Mouse (Mus musculus) midbrain, embryonic 10.5 days (tissue): ENCODE data around the gene Ascl2. TPM values are rescaled to one million over a fixed set of nuclear protein-coding genes. Genes with fewer than 3 reads are reported as not detected.

ENCODE experiments used
- DNase-seq: peaks from one replicate; pipeline ENCODE4 v3.0.0-alpha.2; 2017; ENCODE audit warnings: low spot score
- H3K27ac ChIP-seq: fragments of 300-500 bp; sonication (generic); replicated peaks from 2 replicates; pipeline ENCODE4 v1.5.1; 2016; ENCODE audit warnings: mild to moderate bottlenecking
- H3K27me3 ChIP-seq: fragments of 300-500 bp; sonication (generic); 2 replicates; pipeline ENCODE4 v1.6.1; 2016; ENCODE audit warnings: low read depth, mild to moderate bottlenecking; ENCODE audit not compliant: poor library complexity, severe bottlenecking
- H3K36me3 ChIP-seq: fragments of 300-500 bp; sonication (generic); 2 replicates; pipeline ENCODE4 v1.6.1; 2016; ENCODE audit warnings: mild to moderate bottlenecking, moderate library complexity
- H3K4me1 ChIP-seq: fragments of 300-500 bp; sonication (generic); 2 replicates; pipeline ENCODE4 v1.6.1; 2016
- H3K4me3 ChIP-seq: fragments of 300-500 bp; sonication (generic); 2 replicates; pipeline ENCODE4 v1.5.1; 2016; ENCODE audit warnings: mild to moderate bottlenecking, moderate library complexity
- H3K9me3 ChIP-seq: fragments of 300-500 bp; sonication (generic); replicated peaks from 2 replicates; pipeline ENCODE4 v1.6.1; 2016; ENCODE audit warnings: mild to moderate bottlenecking
- WGBS: fragments of 180-500 bp; shearing (Covaris S2); methylation state at CpG from one replicate; pipeline ENCODE4 v1.1.7; 2016; 5-methylcytosine and 5-hydroxymethylcytosine counted together
- polyA plus RNA-seq: library from polyadenylated mRNA; unstranded; fragments of >200 nt; fragmentation: Nextera tagmentation; extraction: Ambion mirVana; gene quantifications from 2 replicates; pipeline ENCODE4 v1.2.1, GENCODE M21; 2016

Ascl2 gene
- polyA plus RNA-seq, 1 experiment from 2014 or later = 0.70 TPM

DNA sequence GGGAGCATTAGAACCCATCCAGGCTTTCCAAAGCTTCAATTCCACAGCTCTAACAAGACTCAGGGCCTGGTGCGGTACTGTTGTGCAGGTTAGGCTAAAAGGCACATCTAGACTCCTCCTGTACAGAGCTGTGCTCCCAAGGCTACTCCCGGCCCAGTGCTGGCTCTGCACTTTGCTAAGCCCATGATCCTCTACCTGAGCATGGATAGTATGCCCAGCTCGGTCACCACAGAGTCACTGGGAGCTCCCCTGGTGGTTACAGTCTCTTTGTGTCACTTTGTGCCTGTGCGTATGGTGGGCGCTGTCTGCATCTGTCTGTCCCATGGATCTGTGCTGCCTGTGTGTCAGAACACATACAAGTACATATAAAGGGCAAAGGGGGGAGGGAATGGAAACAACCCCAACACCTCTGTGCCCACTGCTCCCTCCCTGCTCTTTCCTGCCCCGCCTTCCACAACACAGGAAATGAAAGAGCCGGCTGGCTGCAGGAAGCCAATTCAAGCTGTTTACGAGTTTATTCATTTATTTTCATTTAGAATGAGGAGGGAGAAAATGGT is 39.4 kb upstream of the Ascl2 start:
- 69% methylated on average over 8 of the region's 8 CpGs for WGBS
- H3K27ac ChIP-seq = peak overlapping the region; percentile 78
- DNase-seq = no peak
- no peaks in the 10 kb centered on the region for H3K9me3 ChIP-seq
- H3K4me1 ChIP-seq = peaks cover 24% of the 10 kb centered on the region
- H3K36me3 ChIP-seq = no peaks in the 10 kb centered on the region
- H3K4me3 ChIP-seq = no peak overlapping the region
- no peaks in the 10 kb centered on the region for H3K27me3 ChIP-seq

GRCm38 (mm10) chr7:143007599-143008369 is 38.7 kb upstream of the Ascl2 start:
- 44% methylated on average over 17 of the region's 17 CpGs for WGBS

GRCm38 (mm10) chr7:143006756-143007598 is 37.9 kb upstream of the Ascl2 start:
- peak overlapping the region; percentile 78 for H3K27ac ChIP-seq
- no peak for DNase-seq

More at GRCm38 (mm10) chr7:143007599-143008369, 38.7 kb upstream of the Ascl2 start:
- Histone ChIP-seq H3K36me3 (no peaks in the 10 kb centered on the region), H3K4me3 (0 out of 2 replicates have a peak overlapping the region, but pooled peaks have one; percentile 9), H3K27me3 (no peaks in the 10 kb centered on the region), H3K27ac (peak overlapping the region; percentile 78), H3K9me3 (no peaks in the 10 kb centered on the region), H3K4me1 (peaks cover 21% of the 10 kb centered on the region)
- DNase-seq = peak; percentile 89

DNA sequence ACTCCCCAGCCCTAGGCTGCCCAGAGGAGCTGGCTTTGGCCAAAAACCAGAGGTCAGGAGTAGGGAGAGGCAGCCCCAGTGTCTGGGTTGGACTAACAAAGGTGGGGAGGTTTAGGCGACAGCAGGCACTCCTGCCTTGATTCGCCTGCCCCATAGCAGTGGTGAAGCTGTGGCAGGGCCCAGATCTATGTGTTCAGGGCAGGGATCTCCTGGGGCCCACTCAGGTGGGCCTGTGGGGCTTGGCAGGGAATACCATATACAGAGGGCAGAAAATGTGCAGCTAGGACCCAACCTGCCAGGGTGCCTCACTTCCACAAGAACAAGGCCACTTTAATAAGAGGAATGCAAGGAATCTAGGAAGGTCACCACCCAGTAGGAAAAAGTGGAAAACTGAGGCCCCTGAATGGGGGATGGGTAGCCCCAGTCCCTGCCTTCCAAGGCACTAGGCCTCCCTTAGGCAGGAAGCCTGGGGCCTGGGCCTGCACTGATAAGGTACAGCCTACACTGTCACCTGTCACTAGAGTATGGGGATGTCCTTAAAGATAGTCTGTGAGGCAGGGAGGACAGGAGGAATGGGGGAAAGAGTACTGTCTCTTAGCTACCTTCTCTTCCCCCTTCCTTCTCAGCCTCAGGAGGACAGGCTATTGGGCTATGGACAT is 37.2 kb upstream of the Ascl2 start:
- WGBS = 79% methylated on average over 2 of the region's 2 CpGs

More at GRCm38 (mm10) chr7:143006756-143007598, 37.9 kb upstream of the Ascl2 start:
- WGBS = 87% methylated on average over 8 of the region's 8 CpGs
- Histone ChIP-seq H3K4me3 (0 out of 2 replicates have a peak overlapping the region, but pooled peaks have one; percentile 9), H3K9me3 (no peaks in the 10 kb centered on the region), H3K36me3 (no peaks in the 10 kb centered on the region), H3K4me1 (peaks cover 18% of the 10 kb centered on the region), H3K27me3 (no peaks in the 10 kb centered on the region)

DNA sequence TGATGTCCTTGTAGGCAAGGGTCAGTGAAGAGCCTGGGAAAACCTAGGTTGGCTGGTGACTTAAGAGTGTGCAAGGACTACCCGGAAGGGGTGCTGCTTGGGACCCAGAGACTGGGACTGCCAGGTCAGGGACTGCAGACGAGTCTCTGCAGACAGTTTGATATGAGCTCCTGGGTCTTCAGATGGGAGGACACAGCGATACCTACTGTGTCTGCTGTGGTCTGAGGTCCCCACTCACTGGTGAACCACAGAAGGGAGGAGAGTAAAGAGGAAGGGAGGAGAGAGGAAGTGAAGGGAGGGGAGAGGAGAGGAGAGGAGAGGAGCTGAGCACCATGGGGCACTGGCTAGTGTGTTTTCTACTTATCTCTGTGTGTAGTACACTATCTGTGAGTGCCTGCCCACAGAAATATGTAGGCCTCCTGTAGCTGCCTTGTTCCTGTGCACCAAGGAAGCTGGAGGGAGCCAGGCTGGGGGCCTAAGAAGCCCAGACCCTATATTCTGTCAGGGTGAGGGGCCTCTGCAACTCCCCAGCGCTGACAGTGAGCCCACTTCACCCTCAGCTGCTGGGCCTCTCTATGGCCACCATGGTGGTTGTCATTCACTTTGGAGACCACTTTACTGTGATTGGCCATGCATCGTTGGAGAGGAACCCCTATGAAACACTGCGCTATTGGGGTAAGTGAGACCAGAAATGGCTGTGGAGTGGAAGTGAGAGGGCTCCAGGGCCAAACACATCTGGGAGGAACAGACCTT is 36.5 kb upstream of the Ascl2 start:
- Histone ChIP-seq H3K4me3 (peak overlapping the region; percentile 11; the same call in 1 of the 2 replicates), H3K27me3 (no peaks in the 10 kb centered on the region), H3K4me1 (peaks cover 18% of the 10 kb centered on the region), H3K36me3 (no peaks in the 10 kb centered on the region), H3K9me3 (no peaks in the 10 kb centered on the region), H3K27ac (peak overlapping the region; percentile 38; the same call in 1 of the 2 replicates)
- DNase-seq = no peak
- 88% methylated on average over 6 of the region's 6 CpGs for WGBS

More for the DNA sequence above, 37.2 kb upstream of the Ascl2 start:
- no peaks in the 10 kb centered on the region for H3K27me3 ChIP-seq
- no peak for DNase-seq
- H3K36me3 ChIP-seq = no peaks in the 10 kb centered on the region
- H3K4me3 ChIP-seq = peak overlapping the region; percentile 11; the same call in 1 of the 2 replicates
- no peaks in the 10 kb centered on the region for H3K9me3 ChIP-seq
- H3K4me1 ChIP-seq = peaks cover 18% of the 10 kb centered on the region
- peak overlapping the region; percentile 65 for H3K27ac ChIP-seq

GRCm38 (mm10) chr7:143004727-143005343 is 35.8 kb upstream of the Ascl2 start, which contains the start of gene Tspan32:
Tspan32 (plus strand) TSS chr7:143005046.
- H3K36me3 ChIP-seq = no peaks in the 10 kb centered on the region
- peak within 1 kb of the TSS; percentile 11; the same call in 1 of the 2 replicates for H3K4me3 ChIP-seq
- H3K4me1 ChIP-seq = peaks cover 18% of the 10 kb centered on the region
- WGBS = 82% methylated on average over 4 of the region's 4 CpGs
- no peaks in the 10 kb centered on the region for H3K9me3 ChIP-seq
- no peak for DNase-seq
- no peaks in the 10 kb centered on the region for H3K27me3 ChIP-seq
- peak within 1 kb of the TSS; percentile 38; the same call in 1 of the 2 replicates for H3K27ac ChIP-seq

DNA sequence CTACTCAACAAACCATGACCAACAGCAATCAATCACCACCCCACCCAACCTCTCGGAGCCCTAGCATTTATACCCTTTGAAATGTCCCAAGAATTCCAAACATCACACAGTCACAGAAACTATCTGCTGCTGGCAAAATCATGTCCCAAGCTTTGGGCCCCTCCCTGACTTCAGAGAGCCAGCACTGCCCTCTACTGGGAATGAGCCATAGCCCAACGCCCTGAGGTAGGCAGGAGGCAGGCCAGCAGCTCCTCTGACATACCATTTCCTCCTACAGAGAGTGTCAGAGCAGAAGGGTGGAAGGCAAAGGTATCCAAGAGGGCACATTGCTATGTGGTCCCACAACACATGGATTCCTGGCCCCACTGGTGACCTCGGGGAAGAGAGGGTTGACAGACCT is 33.6 kb upstream of the Ascl2 start:
- Histone ChIP-seq H3K4me3 (no peak overlapping the region), H3K27ac (no peak overlapping the region), H3K27me3 (no peaks in the 10 kb centered on the region), H3K4me1 (peaks cover 2% of the 10 kb centered on the region; the same call in 1 of the 2 replicates), H3K9me3 (no peaks in the 10 kb centered on the region), H3K36me3 (no peaks in the 10 kb centered on the region)
- 44% methylated on average over 3 of the region's 3 CpGs for WGBS
- DNase-seq = no peak

DNA sequence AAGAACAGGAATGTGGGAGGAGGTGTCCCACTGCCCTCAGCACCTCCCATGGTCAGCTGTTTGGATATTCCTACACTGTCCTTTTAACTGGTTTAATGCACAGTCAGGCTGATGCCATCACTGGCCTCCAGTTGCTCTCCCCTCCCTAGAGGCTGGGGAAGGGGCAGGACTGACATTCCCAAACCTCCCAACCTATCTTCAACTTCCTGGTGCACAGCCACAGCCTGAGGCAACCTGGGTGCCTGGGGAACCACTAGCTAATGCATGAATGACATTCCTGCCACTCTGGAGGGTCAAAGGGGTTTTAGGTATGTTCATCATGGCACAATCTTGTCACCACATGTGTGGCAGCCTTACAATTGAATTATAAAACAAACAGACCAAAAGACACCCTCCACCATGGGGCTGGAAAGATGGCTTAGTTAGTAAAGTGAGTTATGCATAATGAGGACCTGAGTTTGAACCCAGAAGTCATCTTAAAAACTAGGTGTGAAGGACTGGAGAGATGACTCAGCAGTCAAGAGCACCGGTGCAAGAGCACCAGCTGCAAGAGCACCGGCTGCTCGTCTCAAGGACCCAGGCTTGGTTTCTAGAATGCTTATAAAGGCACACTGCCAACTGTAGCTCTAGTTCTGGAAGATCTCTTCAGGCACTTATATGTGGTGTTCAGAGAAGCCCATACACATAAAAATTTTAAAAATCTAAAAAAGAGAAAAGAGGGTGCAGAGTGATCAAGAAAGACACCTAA is 28.5 kb upstream of the Ascl2 start:
- H3K36me3 ChIP-seq = no peaks in the 10 kb centered on the region
- H3K27ac ChIP-seq = no peak overlapping the region
- WGBS = 88% methylated on average over 3 of the region's 3 CpGs
- no peak overlapping the region for H3K4me3 ChIP-seq
- no peaks in the 10 kb centered on the region for H3K9me3 ChIP-seq
- DNase-seq = no peak
- H3K4me1 ChIP-seq = no peaks in the 10 kb centered on the region
- H3K27me3 ChIP-seq = no peaks in the 10 kb centered on the region

GRCm38 (mm10) chr7:142996998-142997397 is 27.9 kb upstream of the Ascl2 start:
- Histone ChIP-seq H3K4me1 (no peaks in the 10 kb centered on the region), H3K36me3 (no peaks in the 10 kb centered on the region), H3K27ac (no peak overlapping the region), H3K9me3 (no peaks in the 10 kb centered on the region), H3K4me3 (no peak overlapping the region), H3K27me3 (no peaks in the 10 kb centered on the region)
- WGBS = 87% methylated on average over 2 of the region's 2 CpGs
- DNase-seq = no peak

- Histone ChIP-seq H3K36me3 (no peaks in the 10 kb centered on the region), H3K27me3 (no peaks in the 10 kb centered on the region), H3K27ac (no peak overlapping the region), H3K4me1 (no peaks in the 10 kb centered on the region), H3K4me3 (no peak overlapping the region), H3K9me3 (no peaks in the 10 kb centered on the region)
- 67% methylated on average over 3 of the region's 3 CpGs for WGBS
- no peak for DNase-seq
These were observed 26.7 kb upstream of the Ascl2 start for GRCm38 (mm10) chr7:142995630-142996338.
